Mouse (Mus musculus) hindbrain, embryonic 16.5 days (tissue): Measurements from ENCODE around the gene Ifitm1. TPM values are rescaled to one million over a fixed set of nuclear protein-coding genes. Genes with fewer than 3 reads are reported as not detected.

Experiments
- ATAC-seq: fragments of 200-750 bp; cut with Nextera tagmentation; 2 replicates; pipeline ENCODE4 v1.8.0; 2017; ENCODE audit warnings: moderate TSS enrichment, moderate library complexity
- H3K27ac ChIP-seq: fragments of 300-500 bp; sonication (generic); 2 replicates; pipeline ENCODE4 v1.5.1; 2014; ENCODE audit warnings: low read depth, mild to moderate bottlenecking, control low read depth, low read length, moderate library complexity
- H3K27me3 ChIP-seq: fragments of 300-500 bp; sonication (generic); replicated peaks from 2 replicates; pipeline ENCODE4 v1.6.1; 2014; ENCODE audit warnings: low read length; ENCODE audit not compliant: control insufficient read depth, insufficient read depth
- H3K36me3 ChIP-seq: fragments of 300-500 bp; sonication (generic); 2 replicates; pipeline ENCODE4 v1.6.1; 2014; ENCODE audit warnings: mild to moderate bottlenecking, low read length, moderate library complexity, mixed read lengths; ENCODE audit not compliant: control insufficient read depth, insufficient read depth
- H3K4me1 ChIP-seq: fragments of 300-500 bp; sonication (generic); 2 replicates; pipeline ENCODE4 v1.6.1; 2014; ENCODE audit warnings: low read depth, low read length; ENCODE audit not compliant: control insufficient read depth, insufficient read depth
- H3K4me2 ChIP-seq: fragments of 300-500 bp; sonication (generic); 2 replicates; pipeline ENCODE4 v1.6.1; 2014; ENCODE audit warnings: mild to moderate bottlenecking, low read length, control low read depth, moderate library complexity
- H3K4me3 ChIP-seq: fragments of 300-500 bp; sonication (generic); 2 replicates; pipeline ENCODE4 v1.5.1; 2014; ENCODE audit warnings: mild to moderate bottlenecking, low read length, control low read depth, moderate library complexity
- H3K9ac ChIP-seq: fragments of 300-500 bp; sonication (generic); 2 replicates; pipeline ENCODE4 v1.6.1; 2014; ENCODE audit warnings: low read depth, mild to moderate bottlenecking, control low read depth, low read length, moderate library complexity
- H3K9me3 ChIP-seq: fragments of 300-500 bp; sonication (generic); 2 replicates; pipeline ENCODE4 v1.6.1; 2014; ENCODE audit warnings: mild to moderate bottlenecking, low read length, moderate library complexity; ENCODE audit not compliant: control insufficient read depth
- WGBS: fragments of 180-500 bp; shearing (Covaris S2); extraction: QIAGEN DNeasy Blood & Tissue Kit; methylation state at CpG from one replicate; pipeline ENCODE4 v1.1.7; 2014; 5-methylcytosine and 5-hydroxymethylcytosine counted together
- polyA plus RNA-seq: library from polyadenylated mRNA; unstranded; fragments of >200 nt; fragmentation: Nextera tagmentation; extraction: Ambion mirVana; gene quantifications from 2 replicates; pipeline ENCODE4 v1.2.1, GENCODE M21; 2015

The Ifitm1 gene
- polyA plus RNA-seq, 1 experiment from 2014 or later, result 19.4 TPM

DNA sequence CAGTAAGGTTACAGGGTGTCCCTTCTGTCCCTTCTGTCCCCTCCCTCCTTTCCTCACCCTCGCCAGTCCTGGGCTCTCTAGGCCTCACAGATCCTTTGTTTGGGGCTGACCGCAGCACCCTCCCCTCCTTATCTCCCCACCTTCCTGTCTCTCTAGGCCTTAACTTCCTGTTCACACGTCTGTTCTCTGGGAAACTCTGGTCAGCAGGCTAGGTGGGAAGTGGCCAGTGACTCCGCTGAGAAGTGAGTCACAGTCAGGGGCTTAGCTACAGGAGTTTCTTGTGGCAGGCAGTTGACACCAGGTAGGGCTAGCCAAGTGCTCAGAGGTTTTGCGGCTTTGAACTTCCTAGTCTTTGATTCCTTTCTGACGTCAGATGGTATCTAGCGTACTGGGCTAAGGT, 20.0 kb upstream of the Ifitm1 start:
- Histone ChIP-seq H3K4me1 (no peaks in the 10 kb centered on the region), H3K9me3 (no peaks in the 10 kb centered on the region), H3K27me3 (no peaks in the 10 kb centered on the region), H3K27ac (no peak overlapping the region), H3K4me2 (no peak overlapping the region), H3K36me3 (no peaks in the 10 kb centered on the region), H3K9ac (no peak overlapping the region; the same call in 1 of the 2 replicates), H3K4me3 (no peak overlapping the region)
- no peak for ATAC-seq
- 80% methylated on average over 7 of the region's 7 CpGs for WGBS

DNA sequence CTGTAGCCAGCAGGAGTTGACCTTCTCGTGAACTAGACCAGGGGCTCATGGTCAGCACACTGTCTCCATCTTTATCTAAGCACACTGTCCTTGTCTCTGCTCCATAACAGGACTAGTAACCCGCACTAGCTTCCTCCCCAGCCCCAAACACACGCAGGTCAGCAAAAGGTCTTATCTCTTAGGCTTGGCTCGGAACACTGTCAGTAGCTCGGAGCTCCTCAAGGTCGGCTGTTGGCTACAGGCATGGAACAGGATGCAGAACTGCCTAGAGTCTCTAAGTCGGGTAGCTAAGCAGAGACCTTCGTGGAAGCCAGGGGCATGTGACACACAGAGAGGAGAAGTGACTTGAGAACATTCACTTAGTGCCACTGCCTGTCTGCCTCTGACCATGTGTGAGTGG, 18.9 kb upstream of the Ifitm1 start:
- no peaks in the 10 kb centered on the region for H3K4me1 ChIP-seq
- ATAC-seq, result no peak
- whole genome bisulfite sequencing, result 85% methylated on average over 8 of the region's 8 CpGs

GRCm38 (mm10) chr7:140949255-140949654, 17.8 kb upstream of the Ifitm1 start:
- Histone ChIP-seq H3K4me3 (no peak overlapping the region), H3K27ac (no peak overlapping the region), H3K4me1 (no peaks in the 10 kb centered on the region), H3K36me3 (no peaks in the 10 kb centered on the region), H3K9ac (no peak overlapping the region), H3K9me3 (no peaks in the 10 kb centered on the region), H3K27me3 (no peaks in the 10 kb centered on the region), H3K4me2 (no peak overlapping the region)
- ATAC-seq, result no peak
- WGBS, result 91% methylated on average over 6 of the region's 6 CpGs

More for the DNA sequence above, 18.9 kb upstream of the Ifitm1 start:
- Histone ChIP-seq H3K27me3 (no peaks in the 10 kb centered on the region), H3K9me3 (no peaks in the 10 kb centered on the region), H3K4me3 (no peak overlapping the region), H3K9ac (no peak overlapping the region), H3K4me2 (no peak overlapping the region), H3K36me3 (no peaks in the 10 kb centered on the region), H3K27ac (no peak overlapping the region)

DNA sequence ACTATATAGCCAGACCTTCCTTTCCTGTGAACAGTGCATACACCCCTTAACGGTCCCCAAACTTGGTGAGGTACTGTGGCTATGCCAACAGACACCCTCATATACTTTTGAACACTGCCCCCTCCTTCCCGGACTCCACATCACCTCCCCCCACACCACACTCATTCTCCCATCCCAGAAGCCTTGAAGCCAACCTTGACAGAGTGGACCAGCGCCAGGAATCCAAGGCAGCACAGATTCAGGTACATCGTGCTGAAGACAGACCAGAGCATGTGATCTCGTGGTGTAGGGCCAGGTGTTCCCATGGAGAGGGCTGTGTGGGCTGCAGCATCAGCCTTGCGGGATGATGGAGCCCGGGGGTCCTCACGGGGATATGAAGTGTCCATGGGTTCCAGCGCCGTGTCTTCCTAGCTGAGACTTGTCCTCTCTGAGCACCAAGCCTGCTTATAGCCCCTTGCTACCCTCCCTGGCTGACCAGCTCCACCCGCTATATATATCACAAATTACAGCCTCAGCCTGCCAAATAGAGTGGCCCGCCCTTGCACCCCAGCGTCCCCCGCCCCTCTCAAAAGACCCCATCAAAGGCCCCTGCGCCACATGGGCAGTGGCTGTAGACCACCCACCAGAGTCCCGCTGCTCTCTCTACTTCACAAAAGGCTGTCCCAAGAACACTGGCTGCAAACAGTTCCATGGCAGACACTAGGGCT, 17.0 kb upstream of the Ifitm1 start, which contains the start of gene Ifitm5:
Gene Ifitm5, minus strand, starts transcription at position 468 of the 707 bp plus-strand sequence.
- no peak for ATAC-seq
- Histone ChIP-seq H3K4me3 (no peak within 1 kb of the TSS), H3K27me3 (no peaks in the 10 kb centered on the region), H3K36me3 (no peaks in the 10 kb centered on the region), H3K9me3 (no peaks in the 10 kb centered on the region), H3K27ac (no peak within 1 kb of the TSS), H3K4me1 (no peaks in the 10 kb centered on the region), H3K4me2 (no peak within 1 kb of the TSS), H3K9ac (no peak within 1 kb of the TSS)
- WGBS, result 71% methylated on average over 16 of the region's 16 CpGs

GRCm38 (mm10) chr7:140951051-140951450, 16.0 kb upstream of the Ifitm1 start:
- H3K4me2 ChIP-seq, result no peak overlapping the region
- no peak overlapping the region for H3K4me3 ChIP-seq
- no peaks in the 10 kb centered on the region for H3K36me3 ChIP-seq
- no peak overlapping the region for H3K9ac ChIP-seq
- H3K27me3 ChIP-seq, result no peaks in the 10 kb centered on the region
- no peak for ATAC-seq
- 55% methylated on average over 8 of the region's 8 CpGs for WGBS
- no peaks in the 10 kb centered on the region; the same call in 1 of the 2 replicates for H3K4me1 ChIP-seq
- H3K9me3 ChIP-seq, result no peaks in the 10 kb centered on the region
- H3K27ac ChIP-seq, result no peak overlapping the region

- ATAC-seq, result no peak
- Histone ChIP-seq H3K4me3 (no peak overlapping the region), H3K9me3 (no peaks in the 10 kb centered on the region), H3K4me2 (no peak overlapping the region), H3K27ac (no peak overlapping the region), H3K36me3 (no peaks in the 10 kb centered on the region), H3K27me3 (no peaks in the 10 kb centered on the region), H3K4me1 (no peaks in the 10 kb centered on the region; the same call in 1 of the 2 replicates), H3K9ac (no peak overlapping the region)
- WGBS, result 77% methylated on average over 6 of the region's 6 CpGs
These were observed 15.3 kb upstream of the Ifitm1 start for GRCm38 (mm10) chr7:140951765-140952164.

GRCm38 (mm10) chr7:140952441-140952840, 14.6 kb upstream of the Ifitm1 start:
- Histone ChIP-seq H3K9me3 (no peaks in the 10 kb centered on the region), H3K4me2 (no peak overlapping the region), H3K4me1 (no peaks in the 10 kb centered on the region; the same call in 1 of the 2 replicates), H3K27me3 (no peaks in the 10 kb centered on the region), H3K4me3 (no peak overlapping the region), H3K9ac (no peak overlapping the region), H3K27ac (no peak overlapping the region), H3K36me3 (no peaks in the 10 kb centered on the region)
- WGBS, result 88% methylated on average over 7 of the region's 7 CpGs
- ATAC-seq, result no peak

DNA sequence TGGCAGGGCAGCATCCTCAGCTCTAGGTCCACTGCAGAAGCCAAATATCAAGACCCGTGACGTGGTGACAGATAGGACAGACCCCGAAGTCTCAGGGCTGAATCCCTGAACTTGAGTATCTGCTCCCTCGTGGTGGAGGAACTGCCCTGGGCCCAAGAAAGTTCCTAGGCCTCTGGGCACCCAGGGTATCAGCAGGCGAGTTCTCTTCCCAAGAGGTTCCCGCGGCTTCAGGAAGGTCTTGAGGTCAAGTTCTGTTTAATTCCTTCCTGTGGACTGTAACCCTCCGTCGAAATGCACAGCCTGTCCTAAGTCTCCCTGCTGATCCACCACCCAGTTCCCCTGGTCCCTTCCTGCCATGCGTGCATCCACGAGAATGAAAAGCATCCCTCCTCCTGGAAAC, 13.9 kb upstream of the Ifitm1 start:
- Histone ChIP-seq H3K9me3 (no peaks in the 10 kb centered on the region), H3K4me2 (no peak overlapping the region), H3K4me1 (no peaks in the 10 kb centered on the region; the same call in 1 of the 2 replicates), H3K4me3 (no peak overlapping the region), H3K27me3 (no peaks in the 10 kb centered on the region), H3K36me3 (no peaks in the 10 kb centered on the region), H3K9ac (no peak overlapping the region), H3K27ac (no peak overlapping the region)
- no peak for ATAC-seq
- WGBS, result 84% methylated on average over 11 of the region's 11 CpGs

DNA sequence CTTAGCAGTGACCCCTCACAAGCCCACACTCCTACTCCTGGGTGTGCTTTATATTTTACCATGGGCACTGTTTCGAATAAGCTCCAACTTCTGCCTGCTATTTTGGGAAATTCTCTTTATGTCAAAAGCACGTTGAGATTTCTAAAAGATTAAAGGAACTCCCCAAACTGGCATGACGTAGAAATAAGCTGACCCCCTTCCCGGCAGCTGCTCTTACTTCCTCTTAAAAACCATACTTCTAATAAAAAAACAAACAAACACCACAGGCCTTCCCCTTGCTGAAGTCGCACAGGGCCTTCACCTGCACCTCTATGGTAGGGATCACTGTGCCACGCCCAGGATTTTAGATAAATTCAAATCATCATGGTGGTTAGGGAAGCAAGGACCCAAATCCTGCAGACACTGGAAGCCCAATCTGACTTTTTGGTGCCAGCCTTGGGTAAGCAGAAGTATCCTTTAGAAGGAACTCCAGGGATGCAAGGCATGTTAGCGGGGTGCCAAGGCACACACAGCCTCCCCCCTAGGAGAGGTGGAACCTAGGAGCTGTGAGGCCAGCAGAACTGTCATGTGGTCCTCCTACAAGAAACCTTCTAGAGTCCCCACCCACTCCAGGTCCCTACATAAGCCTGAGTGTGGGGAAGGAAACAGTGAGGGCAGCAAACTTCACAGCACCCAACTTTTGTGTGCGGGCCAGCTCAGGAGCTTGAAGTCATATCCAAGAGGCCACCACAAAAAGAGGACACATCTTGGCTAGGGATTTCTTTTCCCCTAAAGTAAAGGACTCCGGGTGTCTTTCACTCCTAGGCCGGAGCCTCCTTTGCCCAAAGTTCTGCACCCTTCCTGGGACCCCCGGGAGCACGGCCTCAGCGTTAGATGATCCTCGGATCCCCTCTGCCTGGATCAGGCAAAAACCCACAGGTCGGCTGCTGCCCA, 13.0 kb upstream of the Ifitm1 start:
- H3K4me1 ChIP-seq, result no peaks in the 10 kb centered on the region; the same call in 1 of the 2 replicates
- H3K9ac ChIP-seq, result no peak overlapping the region
- H3K9me3 ChIP-seq, result no peaks in the 10 kb centered on the region
- H3K4me3 ChIP-seq, result peak overlapping the region; percentile 38
- no peaks in the 10 kb centered on the region for H3K27me3 ChIP-seq
- no peak for ATAC-seq
- H3K36me3 ChIP-seq, result no peaks in the 10 kb centered on the region
- 73% methylated on average over 15 of the region's 15 CpGs for WGBS
- no peak overlapping the region for H3K27ac ChIP-seq
- H3K4me2 ChIP-seq, result peak overlapping the region; percentile 64
